Mouse (Mus musculus): ENCODE data around the gene Ncor2.

The Ncor2 gene

GRCm38 (mm10) chr5:125056696-125057554 is 122.1 kb downstream of the Ncor2 start:
- no peak for DNase-seq

- DNase-seq: no peak
These were observed 122.7 kb downstream of the Ncor2 start for GRCm38 (mm10) chr5:125056331-125056695.

DNA sequence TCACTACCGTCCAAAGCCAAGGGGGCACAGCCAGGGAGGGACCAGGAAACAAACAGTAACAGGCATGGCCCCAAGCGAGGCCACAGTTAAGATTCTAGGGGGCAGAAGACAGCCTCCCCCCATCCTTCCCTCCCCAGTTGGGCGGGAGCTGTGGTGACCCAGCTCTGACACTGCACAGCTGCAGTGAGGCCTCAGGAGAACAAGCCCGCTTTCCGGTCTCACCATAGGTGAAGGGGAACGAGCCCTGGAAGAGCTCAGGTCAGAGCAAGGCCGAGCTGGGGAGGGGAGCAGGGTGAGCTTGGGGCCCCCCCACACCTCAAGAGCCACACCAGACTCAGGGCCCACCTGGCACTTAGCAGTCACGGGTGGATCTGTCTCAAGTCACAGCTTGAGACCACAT is 123.1 kb downstream of the Ncor2 start:
- peak; percentile 20 to 53 for DNase-seq

DNA sequence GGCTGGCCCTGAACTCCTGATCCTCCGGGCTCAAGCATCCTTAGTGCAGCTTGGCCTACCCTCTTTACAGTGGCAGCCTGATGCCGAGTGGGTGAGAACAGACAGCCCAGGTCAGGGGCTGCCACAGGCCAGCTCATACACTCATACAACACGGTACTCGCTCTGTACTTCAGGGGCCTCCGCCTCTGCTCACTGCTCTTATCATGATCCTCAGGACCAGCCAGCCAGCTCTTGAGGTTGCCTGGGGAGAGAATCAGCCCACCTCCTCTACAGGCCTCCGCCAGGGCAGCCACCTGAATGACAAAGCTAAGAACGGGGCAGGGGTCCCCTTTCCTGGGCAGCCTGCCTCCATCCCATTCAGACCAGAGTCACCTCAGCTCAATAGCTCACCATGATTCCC is 125.4 kb downstream of the Ncor2 start:
- no peak for DNase-seq

- DNase-seq: no peak
These were observed 126.2 kb downstream of the Ncor2 start for GRCm38 (mm10) chr5:125052603-125053488.

DNA sequence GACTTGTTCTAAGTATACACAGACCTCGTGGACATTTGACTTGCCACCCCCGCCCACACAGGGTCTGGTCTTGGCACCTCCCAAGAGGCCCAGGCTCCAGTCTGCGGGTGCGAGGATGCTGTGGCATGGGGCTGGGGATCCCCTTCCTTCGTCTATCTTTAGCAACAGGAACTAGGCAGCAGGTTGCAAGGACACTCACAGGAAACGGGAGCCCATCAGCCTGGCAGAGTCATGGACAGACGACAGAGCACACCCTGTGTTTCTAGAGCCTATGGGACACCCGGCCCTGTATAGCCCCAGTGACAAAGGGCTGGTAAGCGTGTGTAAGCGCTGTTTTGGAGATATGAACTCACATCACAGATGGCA is 126.8 kb downstream of the Ncor2 start:
- no peak for DNase-seq

- no peak for DNase-seq
These were observed 129.5 kb downstream of the Ncor2 start for GRCm38 (mm10) chr5:125049481-125049880.

DNA sequence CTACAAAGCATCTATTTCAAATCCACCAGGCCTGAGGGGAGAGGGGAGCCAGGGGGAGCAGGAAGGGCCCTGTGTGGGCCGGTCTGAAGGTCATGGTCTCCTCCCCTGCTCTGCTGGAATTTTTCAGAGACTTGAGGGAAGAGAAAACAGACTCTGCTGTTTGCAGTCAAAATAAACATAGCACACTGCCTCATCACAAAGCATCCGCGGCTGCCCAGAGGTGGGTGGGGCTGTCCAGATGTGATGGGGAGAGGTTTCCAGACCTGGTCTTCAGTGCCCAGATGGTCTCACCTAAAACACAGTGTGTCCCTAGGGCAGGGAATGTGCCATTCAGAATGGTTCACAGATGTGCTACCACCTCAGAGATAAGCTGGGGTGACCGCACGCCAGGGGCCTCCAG is 132.6 kb downstream of the Ncor2 start:
- no peak for DNase-seq

GRCm38 (mm10) chr5:125045202-125045601 is 133.8 kb downstream of the Ncor2 start:
- no peak for DNase-seq

- no peak for DNase-seq
These were observed 135.6 kb downstream of the Ncor2 start for GRCm38 (mm10) chr5:125043448-125043847.

DNA sequence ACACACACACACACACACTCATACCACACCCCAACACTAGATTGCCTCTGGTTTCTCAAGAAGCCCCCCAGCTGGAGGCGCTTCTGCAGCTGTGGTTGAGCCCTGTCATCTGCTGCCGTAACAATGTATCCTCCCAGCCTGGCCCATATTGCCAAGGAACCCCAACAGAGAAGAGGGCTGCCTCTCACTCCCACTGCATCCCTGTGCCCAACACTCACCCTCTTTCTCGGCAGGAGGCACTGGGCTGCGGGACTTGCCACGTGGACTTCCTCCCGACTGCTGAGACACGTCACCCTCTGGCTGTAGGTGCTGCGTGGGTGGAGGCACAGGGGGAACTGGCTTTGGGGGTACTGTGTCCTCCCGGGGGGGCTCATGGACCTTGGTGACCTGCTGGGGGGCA is 137.4 kb downstream of the Ncor2 start:
- no peak for DNase-seq

DNA sequence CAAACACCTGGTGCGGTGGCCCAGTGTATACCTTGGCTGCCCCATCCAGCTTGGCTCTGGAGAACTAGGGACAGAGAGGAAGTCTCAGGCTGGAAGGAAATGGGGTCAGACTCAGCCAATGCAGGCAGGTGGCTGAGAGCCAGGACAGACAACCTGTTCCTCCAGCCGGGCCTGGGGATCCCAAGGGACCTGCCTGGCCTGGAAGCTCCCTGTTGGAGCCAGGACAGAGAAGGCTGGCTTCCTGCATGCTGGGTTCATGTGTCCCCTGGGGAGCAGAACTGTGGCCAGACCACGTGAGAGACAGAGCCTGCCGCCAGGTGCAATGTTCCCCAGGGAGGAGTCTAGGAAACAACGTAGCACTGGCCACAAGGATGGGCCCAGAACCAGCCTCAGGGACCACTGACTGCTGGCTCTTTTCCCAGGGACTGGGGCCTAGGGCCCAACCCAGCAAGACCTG is 138.9 kb downstream of the Ncor2 start:
- no peak for DNase-seq

GRCm38 (mm10) chr5:125039377-125040027 is 139.5 kb downstream of the Ncor2 start:
- no peak for DNase-seq

- no peak for DNase-seq
These were observed 142.5 kb downstream of the Ncor2 start for GRCm38 (mm10) chr5:125036483-125036882.

DNA sequence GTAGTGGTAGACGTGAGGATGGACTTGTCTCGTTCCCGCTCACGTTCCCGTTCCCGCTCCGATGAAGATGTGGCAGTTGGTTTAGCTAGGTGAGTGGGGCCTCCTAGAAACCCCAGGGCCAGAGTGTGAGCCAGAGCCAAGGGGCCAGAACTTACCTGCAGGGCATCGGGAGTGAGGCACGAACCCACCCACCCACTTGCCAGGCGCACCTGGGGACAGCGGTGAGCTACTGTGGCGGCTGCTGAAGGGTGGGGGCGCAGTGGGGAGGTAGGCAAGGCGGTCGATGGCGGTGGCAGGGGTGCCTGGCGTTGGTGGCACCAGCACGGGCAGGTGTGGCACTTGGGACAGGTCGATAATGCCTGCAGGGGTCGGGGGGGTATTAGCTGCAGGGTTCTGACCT is 150.1 kb downstream of the Ncor2 start:
- no peak for DNase-seq

- no peak for DNase-seq
These were observed 150.6 kb downstream of the Ncor2 start for GRCm38 (mm10) chr5:125028371-125028770.

DNA sequence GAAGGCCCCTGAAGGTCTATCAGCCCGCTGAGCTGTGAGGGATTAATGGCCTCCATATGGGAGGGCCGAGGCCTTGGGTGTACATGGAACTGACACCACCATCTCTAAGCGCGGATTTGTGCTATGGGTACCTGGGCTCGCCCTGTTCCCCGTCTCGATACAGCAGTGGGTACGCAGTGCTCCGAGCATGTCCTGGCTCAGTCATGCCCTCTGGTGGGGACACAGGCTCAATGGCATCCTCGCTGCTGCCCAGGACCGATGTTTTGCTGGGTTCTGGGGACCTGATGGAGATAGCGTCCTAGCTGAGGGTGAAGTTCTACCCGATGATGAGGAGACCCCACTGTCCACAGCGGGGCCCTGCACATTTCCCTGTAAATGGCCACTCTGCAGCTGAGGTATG is 155.0 kb downstream of the Ncor2 start:
- no peak for DNase-seq

DNA sequence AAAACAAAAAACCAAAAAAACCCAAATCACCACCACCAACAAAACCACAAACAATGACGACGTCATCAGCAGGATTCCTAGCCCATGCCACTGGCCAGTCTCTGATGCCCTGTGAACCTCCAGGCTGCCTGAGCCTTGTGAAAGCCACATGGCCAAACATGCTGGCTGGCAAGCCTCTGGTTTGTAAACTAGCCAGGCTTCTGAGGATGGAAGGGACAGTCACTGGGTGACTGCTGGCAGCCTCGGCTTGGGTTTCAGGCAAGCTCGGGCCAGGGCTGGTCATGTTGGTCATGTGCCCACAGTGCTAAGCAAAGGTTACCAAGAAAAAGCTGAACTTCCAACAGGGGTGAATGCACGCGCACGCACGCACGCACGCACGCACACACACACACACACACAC is 157.7 kb downstream of the Ncor2 start:
- DNase-seq: no peak

- no peak for DNase-seq
These were observed 159.9 kb downstream of the Ncor2 start for GRCm38 (mm10) chr5:125019099-125019498.

GRCm38 (mm10) chr5:125017332-125017731 is 161.7 kb downstream of the Ncor2 start:
- no peak for DNase-seq

DNA sequence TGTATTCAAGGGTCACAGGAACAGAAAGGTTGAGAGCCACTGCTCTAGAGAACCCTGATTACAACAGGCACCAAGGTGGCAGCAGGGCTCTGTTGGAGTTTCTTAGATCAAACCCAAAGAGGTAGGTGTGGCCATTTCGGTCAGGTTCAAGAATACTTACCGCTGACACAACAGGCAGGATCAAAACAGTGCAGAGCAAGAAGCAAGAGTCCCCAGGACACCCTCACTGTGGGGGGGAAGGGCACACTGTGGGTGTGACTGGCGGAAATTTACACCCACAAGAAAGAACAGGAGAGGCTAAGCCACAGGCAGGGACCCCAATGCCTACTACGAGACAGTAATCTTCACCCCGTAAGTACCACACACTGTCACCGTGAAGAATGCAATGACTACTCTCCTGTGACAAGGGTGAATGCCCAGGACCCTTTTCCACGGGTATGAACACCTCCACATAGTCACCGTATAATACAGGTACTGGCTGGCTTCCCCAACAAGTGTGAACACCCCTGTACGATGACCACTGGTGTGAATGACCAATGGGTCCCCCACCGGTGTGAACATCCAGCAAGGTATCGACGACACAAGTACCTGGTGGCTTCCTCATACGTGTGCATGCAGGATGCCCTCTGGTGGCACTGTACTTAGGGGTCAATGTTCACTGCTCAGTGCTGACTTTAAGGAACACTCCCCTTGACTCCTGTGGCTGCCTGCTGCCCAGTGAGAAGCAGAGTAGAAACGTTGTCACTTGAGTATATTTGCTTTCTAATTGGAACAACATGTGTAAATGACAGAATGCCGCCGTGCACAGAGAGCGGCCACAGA is 162.4 kb downstream of the Ncor2 start:
- DNase-seq: no peak

DNA sequence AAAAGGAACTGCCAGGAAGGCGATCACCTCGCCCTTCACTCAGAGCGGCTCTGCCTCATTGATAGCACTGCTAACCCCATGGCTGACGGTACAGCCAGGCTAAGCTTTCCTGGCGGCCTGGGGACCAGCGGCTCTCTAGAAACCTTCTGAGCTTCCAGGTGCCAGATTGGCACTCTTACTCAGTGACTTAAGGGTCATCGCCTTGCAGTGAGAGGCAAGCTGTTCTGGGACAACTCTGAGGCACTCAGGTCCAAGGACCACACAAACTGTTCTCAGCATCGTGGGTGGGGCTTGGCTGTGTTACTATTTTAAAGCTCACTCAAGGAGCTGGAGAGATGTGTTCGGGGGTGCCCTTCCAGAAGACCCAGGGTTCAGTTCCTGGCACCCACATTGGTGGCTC is 163.4 kb downstream of the Ncor2 start:
- DNase-seq: no peak

GRCm38 (mm10) chr5:125015066-125015465 is 164.0 kb downstream of the Ncor2 start:
- DNase-seq: no peak
